Mouse (Mus musculus): Measurements from ENCODE around the gene Haspin. TPM values are rescaled to one million over a fixed set of nuclear protein-coding genes. Genes with fewer than 3 reads are reported as not detected.

Haspin gene
- polyA plus RNA-seq, 1 experiment from 2014 or later = 23.2 TPM

GRCm38 (mm10) chr11:73099976-73100750 is 37.9 kb downstream of the Haspin start:
- Histone ChIP-seq H3K9ac (no peak overlapping the region), H3K4me3 (ENCODE audit: low read depth, low read length) (no peak overlapping the region), H3K27me3 (ENCODE audit: insufficient read depth, low read length) (no peaks in the 10 kb centered on the region), H3K4me2 (no peak overlapping the region), H3K9me3 (ENCODE audit: low read depth, low read length) (no peaks in the 10 kb centered on the region), H3K36me3 (ENCODE audit: insufficient read depth) (no peaks in the 10 kb centered on the region), H3K4me1 (ENCODE audit: insufficient read depth) (no peaks in the 10 kb centered on the region), H3K27ac (ENCODE audit: low read depth) (no peak overlapping the region)
- ATAC-seq (ENCODE audit: insufficient read depth) = no peak
- no peak for DNase-seq
- WGBS = 69% methylated on average over 14 of the region's 14 CpGs
- no peak for TF ChIP-seq CTCF (IDR thresholded peaks at IDR 0.05; ENCODE audit: low read depth)

- Histone ChIP-seq H3K9ac (no peak overlapping the region), H3K27ac (ENCODE audit: low read depth) (no peak overlapping the region), H3K9me3 (ENCODE audit: low read depth, low read length) (no peaks in the 10 kb centered on the region), H3K27me3 (ENCODE audit: insufficient read depth, low read length) (no peaks in the 10 kb centered on the region), H3K4me3 (ENCODE audit: low read depth, low read length) (no peak overlapping the region), H3K4me2 (no peak overlapping the region), H3K36me3 (ENCODE audit: insufficient read depth) (no peaks in the 10 kb centered on the region), H3K4me1 (ENCODE audit: insufficient read depth) (no peaks in the 10 kb centered on the region)
- no peak for TF ChIP-seq CTCF (IDR thresholded peaks at IDR 0.05; ENCODE audit: low read depth)
- ATAC-seq (ENCODE audit: insufficient read depth) (no peak), DNase-seq (no peak)
- WGBS = 63% methylated on average over 5 of the region's 5 CpGs
Observed at GRCm38 (mm10) chr11:73098860-73099259, 39.2 kb downstream of the Haspin start.

- Histone ChIP-seq H3K36me3 (ENCODE audit: insufficient read depth) (no peaks in the 10 kb centered on the region), H3K4me1 (ENCODE audit: insufficient read depth) (no peaks in the 10 kb centered on the region), H3K4me2 (no peak overlapping the region), H3K27ac (ENCODE audit: low read depth) (no peak overlapping the region), H3K9ac (no peak overlapping the region), H3K9me3 (ENCODE audit: low read depth, low read length) (no peaks in the 10 kb centered on the region), H3K27me3 (ENCODE audit: insufficient read depth, low read length) (no peaks in the 10 kb centered on the region), H3K4me3 (ENCODE audit: low read depth, low read length) (no peak overlapping the region)
- WGBS = 70% methylated on average over 11 of the region's 11 CpGs
- DNase-seq (no peak), ATAC-seq (ENCODE audit: insufficient read depth) (no peak)
- TF ChIP-seq CTCF (IDR thresholded peaks at IDR 0.05; ENCODE audit: low read depth) = no peak
Observed at GRCm38 (mm10) chr11:73094231-73094995, 43.7 kb downstream of the Haspin start.

GRCm38 (mm10) chr11:73092877-73093276 is 45.2 kb downstream of the Haspin start:
- TF ChIP-seq CTCF (IDR thresholded peaks at IDR 0.05; ENCODE audit: low read depth) = no peak
- H3K9me3 ChIP-seq (ENCODE audit: low read depth, low read length) = no peaks in the 10 kb centered on the region
- no peak overlapping the region for H3K9ac ChIP-seq
- H3K4me1 ChIP-seq (ENCODE audit: insufficient read depth) = no peaks in the 10 kb centered on the region
- no peak overlapping the region for H3K4me2 ChIP-seq
- no peaks in the 10 kb centered on the region for H3K36me3 ChIP-seq (ENCODE audit: insufficient read depth)
- no peak overlapping the region for H3K27ac ChIP-seq (ENCODE audit: low read depth)
- no peak overlapping the region for H3K4me3 ChIP-seq (ENCODE audit: low read depth, low read length)
- 69% methylated on average over 7 of the region's 7 CpGs for WGBS
- ATAC-seq (ENCODE audit: insufficient read depth) (no peak), DNase-seq (no peak)
- H3K27me3 ChIP-seq (ENCODE audit: insufficient read depth, low read length) = no peaks in the 10 kb centered on the region

GRCm38 (mm10) chr11:73092057-73092456 is 46.0 kb downstream of the Haspin start:
- H3K9me3 ChIP-seq (ENCODE audit: low read depth, low read length) = no peaks in the 10 kb centered on the region
- WGBS = 66% methylated on average over 4 of the region's 4 CpGs

GRCm38 (mm10) chr11:73090826-73091225 is 47.3 kb downstream of the Haspin start:
- no peak for TF ChIP-seq CTCF (IDR thresholded peaks at IDR 0.05; ENCODE audit: low read depth)
- Histone ChIP-seq H3K9ac (no peak overlapping the region), H3K27me3 (ENCODE audit: insufficient read depth, low read length) (no peaks in the 10 kb centered on the region), H3K9me3 (ENCODE audit: low read depth, low read length) (no peaks in the 10 kb centered on the region), H3K36me3 (ENCODE audit: insufficient read depth) (no peaks in the 10 kb centered on the region), H3K27ac (ENCODE audit: low read depth) (no peak overlapping the region), H3K4me3 (ENCODE audit: low read depth, low read length) (no peak overlapping the region), H3K4me2 (no peak overlapping the region), H3K4me1 (ENCODE audit: insufficient read depth) (no peaks in the 10 kb centered on the region)
- ATAC-seq (ENCODE audit: insufficient read depth) (no peak), DNase-seq (no peak)
- WGBS = 83% methylated on average over 2 of the region's 2 CpGs

More at GRCm38 (mm10) chr11:73092057-73092456, 46.0 kb downstream of the Haspin start:
- Histone ChIP-seq H3K9ac (no peak overlapping the region), H3K4me3 (ENCODE audit: low read depth, low read length) (no peak overlapping the region), H3K4me1 (ENCODE audit: insufficient read depth) (no peaks in the 10 kb centered on the region), H3K27me3 (ENCODE audit: insufficient read depth, low read length) (no peaks in the 10 kb centered on the region), H3K36me3 (ENCODE audit: insufficient read depth) (no peaks in the 10 kb centered on the region), H3K27ac (ENCODE audit: low read depth) (no peak overlapping the region), H3K4me2 (no peak overlapping the region)
- DNase-seq (no peak), ATAC-seq (ENCODE audit: insufficient read depth) (no peak)
- TF ChIP-seq CTCF (IDR thresholded peaks at IDR 0.05; ENCODE audit: low read depth) = no peak

GRCm38 (mm10) chr11:73090283-73090682 is 47.8 kb downstream of the Haspin start, which contains the start of gene Itgae:
Itgae (plus strand) TSS chr11:73090583.
- ATAC-seq (ENCODE audit: insufficient read depth) = no peak
- Histone ChIP-seq H3K4me3 (ENCODE audit: low read depth, low read length) (no peak within 1 kb of the TSS), H3K9me3 (ENCODE audit: low read depth, low read length) (no peaks in the 10 kb centered on the region), H3K27ac (ENCODE audit: low read depth) (no peak within 1 kb of the TSS), H3K9ac (no peak within 1 kb of the TSS), H3K27me3 (ENCODE audit: insufficient read depth, low read length) (no peaks in the 10 kb centered on the region), H3K36me3 (ENCODE audit: insufficient read depth) (no peaks in the 10 kb centered on the region), H3K4me2 (no peak within 1 kb of the TSS), H3K4me1 (ENCODE audit: insufficient read depth) (no peaks in the 10 kb centered on the region)
- 80% methylated on average over 4 of the region's 4 CpGs for WGBS
- TF ChIP-seq CTCF (IDR thresholded peaks at IDR 0.05; ENCODE audit: low read depth) = no peak
- no peak for DNase-seq
